Mouse (Mus musculus) CD8-positive naive resting alpha-beta T cell, adult 2 months (primary cell): ENCODE data around the gene Tdpoz5.
"Not testable (repeated sequence)": the region's sequence is repeated elsewhere in the genome, so short reads cannot be mapped to it uniquely, and the experiment has no call there.

Experiments
- DNase-seq, 2 experiments: peaks; one replicate each; pipeline ENCODE4 v3.0.0; 2022; ENCODE audit warnings: low read depth in 2 of 2, low spot score in 2 of 2

Tdpoz5 gene

DNA sequence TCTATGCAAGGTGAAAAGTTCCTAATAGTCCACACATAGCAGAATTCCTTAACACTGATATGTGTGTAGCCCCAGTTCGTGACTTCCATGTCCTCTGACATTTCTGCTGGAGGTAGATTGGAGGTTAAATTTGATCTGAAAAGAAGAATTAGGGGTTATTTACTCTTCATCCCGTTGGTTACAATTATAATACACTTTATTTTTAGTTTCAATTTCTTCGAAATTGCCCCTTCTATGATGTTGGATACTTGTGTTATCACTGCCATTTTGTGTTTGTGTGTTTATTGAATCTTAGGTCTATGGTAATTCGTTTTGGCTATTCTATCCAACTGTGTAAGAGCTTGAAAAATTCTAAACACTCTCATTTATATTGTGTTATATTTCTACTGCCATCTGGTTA, at the start of gene Tdpoz5:
Gene Tdpoz5, minus strand, starts transcription at position 101 of the 400 bp plus-strand sequence.
- not testable (repeated sequence) for DNase-seq

DNA sequence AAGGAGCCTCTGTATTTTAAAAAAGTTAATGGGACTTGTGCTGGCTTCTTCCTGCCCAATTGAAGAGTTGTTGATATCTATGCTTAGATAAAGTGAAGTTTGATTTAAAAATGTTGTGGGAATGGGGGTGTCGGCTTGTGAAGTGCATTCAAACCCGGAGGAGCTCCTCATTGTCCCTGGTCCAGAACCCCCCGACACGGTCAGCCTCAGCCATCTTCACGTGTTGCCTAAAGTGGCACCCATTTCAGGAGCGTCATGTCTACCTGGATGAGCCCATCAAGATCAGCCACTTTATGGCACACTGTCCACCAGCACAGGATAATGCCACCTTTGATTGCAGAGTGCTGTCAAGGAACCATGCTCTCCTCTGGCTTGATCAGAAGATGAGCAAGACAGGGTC, 7.8 kb upstream of the Tdpoz5 start:
- DNase-seq, result not testable (repeated sequence)

GRCm38 (mm10) chr3:93943443-93943842, 17.7 kb downstream of the Tdpoz5 start, which contains the start of gene Gm9117:
Gene Gm9117 (minus strand): TSS chr3:93943543.
- DNase-seq, result not testable (repeated sequence)

GRCm38 (mm10) chr3:93938386-93938785, 22.7 kb downstream of the Tdpoz5 start:
- not testable (repeated sequence) for DNase-seq
